Mouse (Mus musculus): ENCODE data around the gene Tnfrsf1b. TPM values are rescaled to one million over a fixed set of nuclear protein-coding genes. Genes with fewer than 3 reads are reported as not detected.

Gene Tnfrsf1b
- polyA plus RNA-seq (2014; fragmentation: Illumina TruSeq; extraction: RNeasy Lipid Tissue Mini Kit (QIAGEN cat#74804); ENCODE audit: low read depth, low replicate concordance) = 2.2 TPM

DNA sequence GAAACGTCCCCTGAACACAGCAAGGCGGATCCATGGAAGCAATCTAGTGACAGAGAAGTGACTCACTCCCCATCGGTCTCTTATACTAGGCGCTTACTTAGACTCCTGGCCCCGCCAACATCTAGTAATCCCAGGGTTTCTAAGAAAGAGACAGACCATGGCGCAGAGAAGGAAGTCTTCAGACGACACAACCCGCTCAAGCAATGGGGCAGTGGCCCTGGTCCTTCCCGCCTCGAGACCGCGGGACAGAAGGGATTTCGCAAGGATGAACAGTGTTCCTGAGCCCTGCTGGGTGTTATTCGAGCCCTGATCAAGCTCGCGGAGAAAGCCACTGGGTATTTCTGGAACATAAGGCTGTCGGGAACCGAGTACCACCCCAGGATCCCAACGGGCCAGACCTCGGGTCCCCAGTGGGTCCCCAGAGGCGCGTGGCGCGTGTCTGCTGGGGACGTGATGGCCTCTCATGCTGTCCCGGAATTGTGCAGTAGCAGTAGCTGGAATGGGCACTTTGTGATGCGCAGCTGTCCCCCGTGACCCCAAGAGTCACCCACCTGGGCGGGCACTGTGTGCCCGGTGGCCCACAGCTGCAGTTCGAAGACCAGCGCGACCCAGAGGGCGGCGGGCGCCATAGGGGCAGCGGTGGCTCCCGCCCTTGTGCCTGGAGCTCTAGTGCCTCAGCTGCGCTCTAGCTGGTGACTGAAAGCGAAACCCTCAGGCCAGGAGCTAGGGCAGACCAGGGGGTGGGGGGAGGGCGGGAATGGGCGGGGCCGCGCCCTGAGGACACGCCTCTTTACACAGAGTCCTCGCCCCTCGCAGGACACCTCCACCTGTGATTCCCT is at the start of gene Tnfrsf1b:
Tnfrsf1b (minus strand) TSS at position 698 of the 839 bp plus-strand sequence.

DNA sequence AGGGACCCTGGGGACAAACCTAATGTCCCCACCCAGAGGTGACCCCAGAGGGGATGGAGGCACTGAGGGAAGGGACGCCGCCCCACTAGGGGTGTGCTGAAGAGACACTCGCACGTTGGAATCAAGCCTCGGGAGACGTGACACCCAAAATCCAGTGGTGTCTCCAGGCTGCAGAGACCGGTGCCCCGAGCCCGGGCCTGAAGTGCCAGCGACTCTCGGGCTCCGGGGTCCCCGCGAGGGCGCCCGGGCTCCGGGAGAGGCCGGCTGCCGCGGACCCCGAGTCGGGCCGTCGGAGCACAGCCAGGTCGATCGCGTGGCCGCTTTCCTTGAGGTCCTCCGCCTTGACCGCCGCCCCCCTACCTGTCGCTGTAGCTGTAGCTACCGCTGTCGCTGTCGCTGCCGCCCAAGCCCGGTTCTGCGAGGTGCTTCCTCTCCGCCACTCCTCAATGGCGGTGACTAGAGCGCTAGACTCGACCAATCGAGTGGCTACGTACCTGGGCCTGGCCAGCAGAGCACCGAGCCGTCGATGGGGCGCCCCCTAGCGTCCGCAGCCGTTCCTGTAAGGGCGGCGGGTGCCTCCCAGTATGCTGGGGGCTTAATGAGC is 52.0 kb downstream of the Tnfrsf1b start, which contains the start of gene Vps13d:
Vps13d (minus strand) TSS at position 447 of the 604 bp plus-strand sequence.

Other genes with a start within 250 kb of the Tnfrsf1b start
- 38.9 TPM for gene Vps13d, start 51.9 kb downstream of the Tnfrsf1b start, polyA plus RNA-seq (2014; fragmentation: Illumina TruSeq; extraction: RNeasy Lipid Tissue Mini Kit (QIAGEN cat#74804); ENCODE audit: low read depth, low replicate concordance)
- not detected for gene Tnfrsf8, start 68.3 kb upstream of the Tnfrsf1b start, polyA plus RNA-seq (2014; fragmentation: Illumina TruSeq; extraction: RNeasy Lipid Tissue Mini Kit (QIAGEN cat#74804); ENCODE audit: low read depth, low replicate concordance)

Data from adrenal gland, adult 10 weeks (tissue).